Mouse (Mus musculus) G1E (cell line): ENCODE data around the gene Phrf1.

Experiments
- CTCF ChIP-seq: IDR thresholded peaks from 2 replicates; pipeline ENCODE4 v1.5.1; 2012; ENCODE audit warnings: low read depth, low read length, inconsistent platforms, mixed read lengths
- GATA1 ChIP-seq: IDR thresholded peaks from 2 replicates; pipeline ENCODE4 v1.6.1; 2012; ENCODE audit warnings: borderline replicate concordance, low read length, inconsistent platforms, mixed read lengths

DNA sequence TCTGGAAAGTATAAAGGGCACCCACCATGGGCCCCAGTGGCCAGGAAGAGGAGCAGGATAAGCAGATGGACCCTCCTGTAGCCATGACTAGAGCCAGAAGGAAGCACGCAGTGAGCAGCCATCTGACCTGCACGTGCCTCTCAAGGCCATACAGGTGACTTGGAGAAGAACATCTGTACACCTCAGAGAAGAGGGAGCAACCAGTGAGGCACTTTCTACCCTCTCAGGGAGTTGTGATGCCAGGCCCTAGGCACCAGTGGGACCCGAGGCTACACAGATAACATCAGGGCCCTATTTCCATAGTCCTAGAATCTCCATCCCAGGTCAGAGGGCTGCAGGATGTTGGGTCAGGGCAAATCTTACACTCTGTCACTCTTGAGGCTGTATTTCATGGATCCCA lies 38.4 kb upstream of the Phrf1 start:
- TF ChIP-seq CTCF (no peak), GATA1 (no peak)
